Mouse (Mus musculus) stomach, embryonic 15.5 days (tissue): ENCODE measurements around the gene Tnfaip8l2. TPM values are rescaled to one million over a fixed set of nuclear protein-coding genes. Genes with fewer than 3 reads are reported as not detected.
"Not testable (repeated sequence)": the region's sequence is repeated elsewhere in the genome, so short reads cannot be mapped to it uniquely, and the experiment has no call there.

ENCODE experiments used
- ATAC-seq: fragments of 200-750 bp; cut with Nextera tagmentation; 2 replicates; pipeline ENCODE4 v1.8.0; 2017; ENCODE audit warnings: low read depth, moderate number of reproducible peaks, moderate TSS enrichment; ENCODE audit not compliant: insufficient read depth, low FRiP score
- H3K27ac ChIP-seq: fragments of 300-500 bp; sonication (generic); 2 replicates; pipeline ENCODE4 v1.5.1; 2015; ENCODE audit warnings: mild to moderate bottlenecking, inconsistent platforms
- H3K27me3 ChIP-seq: fragments of 300-500 bp; sonication (generic); replicated peaks from 2 replicates; pipeline ENCODE4 v1.6.1; 2015; ENCODE audit warnings: inconsistent platforms
- H3K36me3 ChIP-seq: fragments of 300-500 bp; sonication (generic); 2 replicates; pipeline ENCODE4 v1.6.1; 2015; ENCODE audit warnings: inconsistent platforms
- H3K4me1 ChIP-seq: fragments of 300-500 bp; sonication (generic); 2 replicates; pipeline ENCODE4 v1.6.1; 2015; ENCODE audit warnings: inconsistent platforms
- H3K4me2 ChIP-seq: fragments of 300-500 bp; sonication (generic); 2 replicates; pipeline ENCODE4 v1.6.1; 2015; ENCODE audit warnings: mild to moderate bottlenecking, inconsistent platforms
- H3K4me3 ChIP-seq: fragments of 300-500 bp; sonication (generic); replicated peaks from 2 replicates; pipeline ENCODE4 v1.5.1; 2015; ENCODE audit warnings: inconsistent platforms
- H3K9ac ChIP-seq: fragments of 300-500 bp; sonication (generic); 2 replicates; pipeline ENCODE4 v1.6.1; 2015; ENCODE audit warnings: inconsistent platforms
- H3K9me3 ChIP-seq: fragments of 300-500 bp; sonication (generic); 2 replicates; pipeline ENCODE4 v1.6.1; 2016; ENCODE audit warnings: inconsistent platforms
- WGBS: fragments of 180-500 bp; shearing (Covaris S2); methylation state at CpG from one replicate; pipeline ENCODE4 v1.1.7; 2015; 5-methylcytosine and 5-hydroxymethylcytosine counted together
- polyA plus RNA-seq: library from polyadenylated mRNA; unstranded; fragments of >200 nt; fragmentation: Nextera tagmentation; extraction: Ambion mirVana; gene quantifications from 2 replicates; pipeline ENCODE4 v1.2.1, GENCODE M21; 2015

Tnfaip8l2 gene
- polyA plus RNA-seq, 1 experiment from 2014 or later, result 6.7 TPM

DNA sequence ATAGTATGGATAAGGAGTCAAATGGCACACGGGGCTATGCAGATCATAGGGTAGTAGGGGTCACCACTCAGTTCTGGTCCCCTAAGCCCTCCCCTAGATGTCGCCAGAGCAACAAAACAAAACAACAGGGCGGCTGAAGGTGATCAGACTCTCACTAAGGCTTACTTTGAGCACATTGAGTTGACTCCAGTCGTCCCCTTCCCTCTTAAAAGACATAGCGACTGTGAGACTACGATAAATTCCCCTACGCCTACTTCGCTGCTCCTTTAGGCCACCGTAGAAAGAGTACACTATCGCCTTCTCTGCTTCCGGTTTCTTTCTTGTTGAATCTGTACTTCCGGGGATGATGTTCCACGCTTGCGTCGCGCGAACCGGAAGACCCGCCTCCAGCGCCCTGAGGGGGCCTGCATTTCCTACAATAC is 8.5 kb downstream of the Tnfaip8l2 start, which contains the start of the genes Scnm1 and Lysmd1:
Gene Scnm1, minus strand, starts transcription at position 332 of the 422 bp plus-strand sequence.
Gene Lysmd1, plus strand, starts transcription at position 409 of the 422 bp plus-strand sequence.
- peak within 1 kb of the TSS; percentile 60; the same call in 1 of the 2 replicates for H3K9ac ChIP-seq
- H3K36me3 ChIP-seq, result no peaks in the 10 kb centered on the region
- peak within 1 kb of the TSS; percentile 80; the same call in 1 of the 2 replicates for H3K27ac ChIP-seq
- peak; percentile 94 for ATAC-seq
- under 1% methylated on average over 20 of the region's 20 CpGs for WGBS
- no peaks in the 10 kb centered on the region for H3K27me3 ChIP-seq
- peak within 1 kb of the TSS; percentile 87 for H3K4me2 ChIP-seq
- H3K9me3 ChIP-seq, result no peaks in the 10 kb centered on the region
- H3K4me1 ChIP-seq, result peaks cover 10% of the 10 kb centered on the region; the same call in 1 of the 2 replicates
- peak within 1 kb of the TSS; percentile 65 for H3K4me3 ChIP-seq

DNA sequence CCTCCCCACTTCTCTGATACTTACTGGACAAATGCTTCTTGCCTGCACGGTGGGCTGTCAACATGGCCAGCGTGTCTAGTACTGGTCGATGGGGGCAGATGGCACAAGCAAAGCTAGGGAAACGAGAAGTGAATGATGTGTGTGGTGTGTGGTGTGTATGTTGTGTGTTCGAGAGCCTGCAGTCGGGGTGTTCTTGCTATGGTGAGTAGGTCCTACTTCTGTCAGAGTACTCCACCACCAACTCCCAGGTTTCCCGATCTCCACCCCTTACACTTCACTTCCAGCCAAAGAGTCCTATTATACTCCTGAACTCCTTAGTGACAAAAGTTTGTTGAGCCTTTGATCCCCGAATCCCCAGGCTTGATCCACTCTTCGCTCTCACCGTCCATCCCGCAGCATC is 9.0 kb downstream of the Tnfaip8l2 start:
- peak overlapping the region; percentile 60; the same call in 1 of the 2 replicates for H3K9ac ChIP-seq
- no peaks in the 10 kb centered on the region for H3K9me3 ChIP-seq
- no peaks in the 10 kb centered on the region for H3K36me3 ChIP-seq
- H3K4me1 ChIP-seq, result peaks cover 10% of the 10 kb centered on the region; the same call in 1 of the 2 replicates
- peak overlapping the region; percentile 87 for H3K4me2 ChIP-seq
- ATAC-seq, result no peak
- peak overlapping the region; percentile 80; the same call in 1 of the 2 replicates for H3K27ac ChIP-seq
- H3K27me3 ChIP-seq, result no peaks in the 10 kb centered on the region
- peak overlapping the region; percentile 65 for H3K4me3 ChIP-seq
- WGBS, result 49% methylated on average over 11 of the region's 11 CpGs

DNA sequence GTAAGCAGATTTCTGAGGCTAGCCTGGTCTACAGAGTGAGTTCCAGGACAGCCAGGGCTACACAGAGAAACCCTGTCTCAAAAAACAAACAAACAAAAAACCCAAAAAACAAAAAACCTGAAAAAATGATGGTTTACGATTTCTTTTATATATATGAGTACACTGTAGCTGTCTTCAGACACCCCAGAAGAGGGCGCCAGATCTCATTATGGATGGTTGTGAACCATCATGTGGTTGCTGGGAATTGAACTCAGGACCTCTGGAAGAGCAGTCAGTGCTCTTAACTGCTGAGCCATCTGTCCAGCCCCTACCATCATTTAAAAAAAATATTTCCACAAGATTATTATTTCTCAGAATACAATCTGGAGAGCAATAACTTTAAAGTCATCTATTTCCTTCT is 9.8 kb downstream of the Tnfaip8l2 start:
- H3K4me1 ChIP-seq, result peaks cover 10% of the 10 kb centered on the region; the same call in 1 of the 2 replicates
- not testable (repeated sequence) for H3K36me3 ChIP-seq, H3K4me3 ChIP-seq, H3K27me3 ChIP-seq, H3K4me2 ChIP-seq, H3K9ac ChIP-seq, H3K27ac ChIP-seq, H3K9me3 ChIP-seq, ATAC-seq
- 87% methylated on average over 2 of the region's 2 CpGs for WGBS

DNA sequence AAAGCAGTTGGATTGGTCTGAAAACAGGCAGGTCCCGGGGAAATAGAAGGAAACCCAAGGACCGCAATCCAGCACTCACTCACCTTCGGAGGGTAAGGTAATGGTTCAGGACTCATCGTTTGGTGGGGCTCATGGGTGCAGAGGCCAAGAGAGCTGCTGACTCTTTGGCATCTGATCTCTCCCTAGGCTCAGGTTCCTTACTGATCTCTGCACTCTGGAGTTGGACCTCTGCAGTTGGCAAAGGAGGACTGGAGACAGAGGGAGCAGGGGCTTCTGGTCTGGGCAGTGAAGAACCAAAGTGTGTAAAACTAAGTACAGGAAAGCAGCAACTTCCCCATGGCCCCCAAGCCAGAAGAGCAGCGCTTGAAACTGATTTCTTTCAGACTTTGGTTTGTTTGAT is 12.1 kb downstream of the Tnfaip8l2 start:
- WGBS, result 85% methylated on average over 5 of the region's 5 CpGs
- H3K27ac ChIP-seq, result no peak overlapping the region
- no peak for ATAC-seq
- H3K4me3 ChIP-seq, result no peak overlapping the region
- H3K36me3 ChIP-seq, result no peaks in the 10 kb centered on the region
- H3K27me3 ChIP-seq, result no peaks in the 10 kb centered on the region
- no peaks in the 10 kb centered on the region for H3K9me3 ChIP-seq
- H3K4me2 ChIP-seq, result no peak overlapping the region
- peaks cover 9% of the 10 kb centered on the region; the same call in 1 of the 2 replicates for H3K4me1 ChIP-seq
- no peak overlapping the region for H3K9ac ChIP-seq

DNA sequence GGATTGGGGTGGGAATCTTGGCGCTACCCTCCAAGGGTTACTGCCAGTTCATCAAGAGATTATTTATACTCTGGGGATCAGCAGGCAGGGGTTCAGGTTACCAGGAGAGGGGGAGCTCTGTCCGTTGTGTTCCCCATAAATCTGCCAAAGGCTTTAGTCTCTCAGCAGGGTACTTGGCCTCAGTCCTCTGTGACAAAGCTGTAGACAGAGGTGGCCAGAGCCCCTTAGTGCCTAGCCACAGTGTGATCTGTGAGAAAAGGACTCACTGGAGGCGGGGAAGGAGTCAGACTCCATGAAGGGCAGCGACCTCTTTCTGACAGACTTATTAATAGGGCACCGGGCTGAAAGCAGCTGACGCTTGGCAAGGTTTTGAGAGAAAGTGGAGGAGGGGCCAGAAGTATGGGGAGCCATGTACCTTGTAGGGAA is 12.9 kb downstream of the Tnfaip8l2 start:
- Histone ChIP-seq H3K4me3 (no peak overlapping the region), H3K4me2 (no peak overlapping the region), H3K27me3 (no peaks in the 10 kb centered on the region), H3K4me1 (0 out of 2 replicates have a peak, but pooled peaks cover 15% of the 10 kb centered on the region), H3K9me3 (no peaks in the 10 kb centered on the region), H3K36me3 (no peaks in the 10 kb centered on the region), H3K27ac (no peak overlapping the region), H3K9ac (no peak overlapping the region)
- no peak for ATAC-seq
- 52% methylated on average over 6 of the region's 6 CpGs for WGBS

DNA sequence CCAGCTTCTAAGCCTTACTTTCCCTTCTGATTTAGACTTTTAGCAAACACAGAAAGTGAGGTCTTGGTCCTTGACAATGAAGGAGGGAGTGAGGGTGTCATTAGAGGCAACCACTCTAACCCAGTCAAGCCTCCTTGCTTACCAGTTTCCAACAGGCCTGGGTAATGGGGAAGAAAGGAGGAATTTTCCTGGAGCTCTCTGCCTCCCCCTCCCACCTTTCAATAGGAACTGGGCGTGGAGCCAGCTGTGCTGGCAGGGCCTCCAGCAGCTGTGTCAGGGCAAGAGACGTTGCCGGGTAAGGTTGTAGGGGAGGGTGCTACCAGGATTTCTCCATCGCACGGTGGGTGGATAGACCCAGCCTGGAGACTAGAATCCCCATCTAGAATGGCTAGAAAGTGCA is 17.2 kb downstream of the Tnfaip8l2 start:
- H3K4me1 ChIP-seq, result 0 out of 2 replicates have a peak, but pooled peaks cover 13% of the 10 kb centered on the region
- no peaks in the 10 kb centered on the region for H3K9me3 ChIP-seq
- no peak overlapping the region for H3K4me2 ChIP-seq
- no peak for ATAC-seq
- H3K9ac ChIP-seq, result no peak overlapping the region
- H3K27me3 ChIP-seq, result no peaks in the 10 kb centered on the region
- H3K4me3 ChIP-seq, result no peak overlapping the region
- H3K36me3 ChIP-seq, result peaks cover 26% of the 10 kb centered on the region
- 8% methylated on average over 5 of the region's 5 CpGs for WGBS
- H3K27ac ChIP-seq, result peak overlapping the region; percentile 19; the same call in 1 of the 2 replicates

DNA sequence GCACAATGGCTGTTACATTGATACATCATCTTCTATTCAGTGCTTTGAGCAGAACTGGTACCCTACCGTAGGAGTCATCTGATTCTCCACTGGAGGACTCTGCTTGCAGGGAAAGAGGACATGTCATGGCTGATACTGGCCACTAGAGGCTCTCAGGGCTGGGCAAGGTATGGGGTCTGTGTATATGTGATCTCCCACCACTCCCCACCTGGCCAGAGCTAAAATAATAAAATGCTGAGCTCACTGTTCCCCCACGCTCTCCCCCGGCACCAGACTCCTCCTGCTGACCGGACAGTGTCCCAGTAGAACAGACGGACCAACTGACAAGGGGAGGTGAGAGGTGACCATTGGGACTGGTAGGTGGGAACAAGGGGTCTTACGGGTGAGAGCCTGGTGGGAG is 17.9 kb downstream of the Tnfaip8l2 start, which contains the start of gene Tmod4:
Gene Tmod4, plus strand, starts transcription at position 231 of the 400 bp plus-strand sequence.
- Histone ChIP-seq H3K27ac (peak within 1 kb of the TSS; percentile 19), H3K4me2 (no peak within 1 kb of the TSS), H3K4me3 (no peak within 1 kb of the TSS), H3K9me3 (no peaks in the 10 kb centered on the region), H3K4me1 (0 out of 2 replicates have a peak, but pooled peaks cover 13% of the 10 kb centered on the region), H3K27me3 (no peaks in the 10 kb centered on the region), H3K36me3 (peaks cover 33% of the 10 kb centered on the region), H3K9ac (no peak within 1 kb of the TSS)
- ATAC-seq, result no peak
- WGBS, result 46% methylated on average over 6 of the region's 6 CpGs

DNA sequence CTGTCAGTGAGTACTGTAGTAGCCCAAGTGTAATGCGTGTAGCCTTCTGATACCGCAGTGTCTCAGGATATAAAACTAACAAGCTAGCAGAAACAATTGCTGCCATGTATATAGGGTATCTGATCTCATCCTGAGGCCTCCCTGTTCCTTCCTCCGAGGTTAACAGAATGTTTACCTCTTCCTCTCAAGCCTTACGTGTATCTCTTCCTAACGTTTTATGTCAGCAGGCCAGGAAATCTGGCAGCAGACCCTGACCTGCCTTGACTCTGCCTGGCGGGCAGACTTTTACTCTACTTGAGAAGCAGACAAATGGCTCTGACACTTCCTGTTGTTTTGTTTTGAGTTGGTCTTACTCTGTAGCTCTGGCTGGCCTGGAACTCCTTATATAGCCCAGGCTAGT is 20.6 kb downstream of the Tnfaip8l2 start:
- H3K27ac ChIP-seq, result peak overlapping the region; percentile 55; the same call in 1 of the 2 replicates
- 0 out of 2 replicates have a peak, but pooled peaks cover 13% of the 10 kb centered on the region for H3K4me1 ChIP-seq
- no peaks in the 10 kb centered on the region for H3K27me3 ChIP-seq
- no peak overlapping the region for H3K4me3 ChIP-seq
- no peaks in the 10 kb centered on the region for H3K9me3 ChIP-seq
- WGBS, result 60% methylated on average over 6 of the region's 6 CpGs
- no peak overlapping the region for H3K9ac ChIP-seq
- no peak overlapping the region for H3K4me2 ChIP-seq
- ATAC-seq, result no peak
- peaks cover 47% of the 10 kb centered on the region for H3K36me3 ChIP-seq

DNA sequence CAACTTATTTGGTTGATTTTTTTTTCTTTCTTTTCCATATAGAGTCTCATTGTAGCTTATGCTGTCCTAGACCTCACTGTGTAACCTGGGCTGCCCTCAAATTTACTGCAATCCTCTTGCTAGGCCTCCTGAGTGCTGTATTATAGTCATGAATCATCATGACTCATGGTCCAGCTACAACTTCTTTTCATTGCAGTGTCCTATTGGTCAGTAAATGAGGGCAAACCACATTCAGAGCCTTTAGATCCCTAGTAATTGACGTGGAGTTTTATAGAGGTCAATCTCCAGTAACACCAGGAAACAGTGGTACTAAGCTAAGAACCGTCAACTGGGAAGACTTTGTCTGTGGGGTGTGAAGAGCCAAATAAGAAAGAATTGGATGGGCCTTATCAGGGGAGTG is 24.4 kb downstream of the Tnfaip8l2 start:
- no peak for ATAC-seq
- Histone ChIP-seq H3K27ac (no peak overlapping the region), H3K4me1 (no peaks in the 10 kb centered on the region), H3K4me3 (no peak overlapping the region), H3K36me3 (peaks cover 54% of the 10 kb centered on the region), H3K9ac (no peak overlapping the region), H3K9me3 (no peaks in the 10 kb centered on the region), H3K27me3 (no peaks in the 10 kb centered on the region), H3K4me2 (no peak overlapping the region)
- 85% methylated on average over 2 of the region's 2 CpGs for WGBS

DNA sequence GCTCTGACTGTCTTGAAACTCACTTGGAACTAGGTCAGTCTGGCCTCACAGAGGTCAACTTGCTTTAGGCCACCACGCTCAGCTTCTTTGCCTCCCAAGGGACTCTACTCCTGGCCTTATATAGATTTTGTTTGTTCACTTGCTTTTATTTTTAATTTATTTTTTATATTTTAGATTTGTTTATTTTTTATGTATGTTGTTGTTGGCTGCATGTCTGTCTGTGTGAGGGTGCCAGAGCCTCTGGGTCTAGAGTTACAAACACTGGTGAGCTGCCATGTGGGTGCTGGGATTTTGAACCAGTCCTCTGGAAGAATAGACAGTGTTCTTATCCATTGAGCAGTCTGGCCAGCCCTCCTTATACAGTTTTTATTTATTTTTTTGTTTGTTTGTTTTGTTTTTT is 29.4 kb downstream of the Tnfaip8l2 start:
- Histone ChIP-seq H3K4me2 (peak overlapping the region; percentile 60; the same call in 1 of the 2 replicates), H3K9me3 (no peaks in the 10 kb centered on the region), H3K27me3 (no peaks in the 10 kb centered on the region), H3K36me3 (peaks cover 14% of the 10 kb centered on the region; the same call in 1 of the 2 replicates), H3K4me1 (peaks cover 7% of the 10 kb centered on the region; the same call in 1 of the 2 replicates), H3K9ac (no peak overlapping the region), H3K27ac (no peak overlapping the region), H3K4me3 (no peak overlapping the region)
- 94% methylated on average over 1 of the region's 1 CpGs for WGBS
- no peak for ATAC-seq

DNA sequence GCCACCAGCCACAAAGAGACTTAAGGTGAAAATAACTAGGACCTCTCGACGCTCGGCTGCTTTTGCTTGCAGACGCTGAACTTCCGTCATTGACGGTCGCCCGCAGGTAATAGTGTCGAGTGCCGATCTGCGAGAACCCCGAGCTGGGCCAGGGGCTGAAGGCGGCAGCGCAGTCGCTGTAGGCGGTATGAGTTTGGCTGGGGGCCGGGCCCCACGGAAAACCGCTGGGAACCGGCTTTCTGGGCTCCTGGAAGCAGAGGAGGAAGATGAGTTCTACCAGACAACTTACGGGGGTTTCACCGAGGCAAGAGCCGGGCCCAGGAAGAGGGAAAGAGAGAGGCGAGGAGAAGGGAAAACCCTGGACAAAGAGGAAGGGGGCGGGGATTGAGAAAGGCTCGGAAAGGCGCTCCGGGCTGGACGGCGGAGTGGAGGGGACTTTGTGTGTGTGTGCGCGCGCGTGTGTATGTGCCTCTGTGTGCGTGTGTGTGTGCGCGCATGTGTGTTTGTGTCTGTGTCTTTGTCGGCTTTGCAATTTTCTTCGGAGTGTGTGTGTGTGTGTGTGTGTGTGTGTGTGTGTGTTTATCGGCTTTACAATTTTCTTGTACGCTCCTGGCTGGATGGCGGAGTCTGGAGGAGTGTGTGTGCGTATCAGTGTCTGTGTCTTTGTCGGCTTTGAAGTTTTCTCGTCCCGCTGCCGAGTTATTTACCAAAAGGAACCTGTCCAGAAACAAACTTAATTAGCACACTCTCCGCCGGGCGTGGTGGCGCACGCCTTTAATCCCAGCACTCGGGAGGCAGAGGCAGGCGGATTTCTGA is 31.0 kb downstream of the Tnfaip8l2 start, which contains the start of gene Vps72:
Gene Vps72, plus strand, starts transcription at position 112 of the 816 bp plus-strand sequence.
- WGBS, result under 1% methylated on average over 54 of the region's 54 CpGs
- H3K27me3 ChIP-seq, result no peaks in the 10 kb centered on the region

DNA sequence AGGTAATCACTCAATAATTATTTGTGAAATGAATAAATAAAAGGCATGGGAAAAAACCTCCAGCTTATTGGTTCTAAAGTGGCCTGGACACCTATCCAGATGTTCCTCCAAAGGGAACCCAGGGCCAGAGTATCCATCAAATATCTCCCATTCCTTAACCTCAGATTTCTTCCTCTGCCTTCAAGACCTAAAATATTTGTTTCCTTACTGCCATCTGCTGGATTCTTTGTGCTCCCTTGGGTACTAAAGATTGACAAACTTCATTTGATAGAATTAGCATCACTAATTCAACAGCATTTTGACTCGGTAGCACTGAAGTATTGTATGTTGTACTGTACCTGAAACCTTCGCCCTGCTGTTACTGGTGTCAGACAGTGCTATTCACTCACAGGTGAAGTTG is 34.3 kb downstream of the Tnfaip8l2 start:
- no peak overlapping the region for H3K4me2 ChIP-seq
- WGBS, result 65% methylated on average over 2 of the region's 2 CpGs
- H3K9me3 ChIP-seq, result no peaks in the 10 kb centered on the region
- peaks cover 11% of the 10 kb centered on the region for H3K4me1 ChIP-seq
- H3K9ac ChIP-seq, result no peak overlapping the region
- no peak overlapping the region for H3K27ac ChIP-seq
- H3K27me3 ChIP-seq, result no peaks in the 10 kb centered on the region
- H3K36me3 ChIP-seq, result no peaks in the 10 kb centered on the region
- ATAC-seq, result no peak
- H3K4me3 ChIP-seq, result no peak overlapping the region

More for the DNA sequence above, 31.0 kb downstream of the Tnfaip8l2 start, which contains the start of gene Vps72:
- Histone ChIP-seq H3K27ac (peak within 1 kb of the TSS; percentile 98), H3K4me1 (peaks cover 7% of the 10 kb centered on the region; the same call in 1 of the 2 replicates), H3K36me3 (0 out of 2 replicates have a peak, but pooled peaks cover 9% of the 10 kb centered on the region), H3K4me3 (peak within 1 kb of the TSS; percentile 79), H3K9me3 (no peaks in the 10 kb centered on the region), H3K9ac (peak within 1 kb of the TSS; percentile 68), H3K4me2 (peak within 1 kb of the TSS; percentile 60)
- ATAC-seq, result peak; percentile 70
